Mouse (Mus musculus) testis, postnatal 14 days (tissue): ENCODE measurements around the gene G6pd2.

Source experiments
- DNase-seq: peaks from one replicate; pipeline ENCODE4 v3.0.0; 2021; ENCODE audit warnings: low spot score

G6pd2 gene

DNA sequence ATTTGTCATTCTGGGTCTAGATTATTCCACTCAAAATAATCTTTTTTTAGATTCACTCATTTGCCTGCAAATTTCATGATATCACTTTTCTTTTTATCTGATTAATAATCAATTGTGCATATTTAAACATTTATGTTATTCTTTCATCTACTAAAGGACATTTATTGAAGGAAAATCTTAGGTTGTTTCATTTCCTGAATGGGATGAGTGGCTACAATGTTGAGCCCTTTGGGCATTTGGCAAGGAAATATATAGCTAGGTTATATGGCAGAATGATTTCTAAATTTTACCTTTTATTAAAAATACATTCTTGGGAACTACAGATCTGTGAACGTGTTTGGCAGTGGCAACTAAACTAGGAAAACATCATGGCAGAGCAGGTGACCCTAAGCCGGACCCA is at the start of gene G6pd2:
TSS of gene G6pd2 (plus strand) at position 301 of the 400 bp plus-strand sequence.
- DNase-seq: no peak

DNA sequence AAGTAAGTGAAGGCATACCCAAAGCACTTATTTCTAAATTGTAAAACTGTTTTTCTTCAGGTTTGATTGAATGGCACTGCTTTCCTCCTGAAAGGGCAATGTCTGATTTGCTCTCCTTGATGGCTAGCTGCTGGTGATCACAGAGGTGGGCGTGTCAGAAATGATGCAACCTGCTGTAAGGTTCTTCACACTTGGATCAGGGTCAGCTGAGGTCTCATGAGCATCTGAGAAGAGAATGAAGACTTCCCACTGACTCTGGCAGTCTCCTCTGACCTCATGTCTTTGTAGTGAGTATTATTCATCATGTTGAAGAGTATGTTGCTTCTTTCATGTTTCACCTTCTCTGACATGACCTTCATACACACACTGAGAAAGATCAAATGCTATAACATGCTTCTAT is 44.4 kb upstream of the G6pd2 start:
- DNase-seq: no peak

DNA sequence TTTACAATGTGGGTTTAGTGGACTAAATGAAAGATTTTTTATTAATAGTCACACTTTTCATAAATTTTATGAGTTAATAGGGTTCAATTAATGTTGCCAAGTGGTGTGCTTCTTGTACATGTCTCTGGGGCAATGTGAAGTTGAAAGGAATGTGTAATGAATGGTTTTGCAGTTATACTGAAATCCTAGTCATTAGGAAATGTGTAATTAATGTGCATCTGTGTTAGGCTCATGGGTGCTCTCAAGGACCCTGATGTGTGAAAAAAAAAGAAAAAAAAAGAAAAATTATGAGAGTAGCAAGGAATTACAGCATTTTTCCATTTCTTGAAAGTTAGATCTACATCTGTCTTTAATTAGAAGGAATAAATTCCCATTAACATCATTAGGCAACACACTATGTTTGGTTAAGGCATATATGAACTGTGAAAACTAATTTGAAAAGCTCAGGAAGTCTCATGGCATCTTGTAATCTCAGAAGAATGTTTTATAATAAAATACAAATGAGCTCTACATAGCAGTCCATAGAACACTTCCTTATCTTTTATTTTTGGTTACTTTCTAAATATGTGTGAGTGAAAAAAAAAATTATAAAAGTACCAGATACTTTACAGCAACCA is 24.4 kb downstream of the G6pd2 start:
- DNase-seq: no peak

DNA sequence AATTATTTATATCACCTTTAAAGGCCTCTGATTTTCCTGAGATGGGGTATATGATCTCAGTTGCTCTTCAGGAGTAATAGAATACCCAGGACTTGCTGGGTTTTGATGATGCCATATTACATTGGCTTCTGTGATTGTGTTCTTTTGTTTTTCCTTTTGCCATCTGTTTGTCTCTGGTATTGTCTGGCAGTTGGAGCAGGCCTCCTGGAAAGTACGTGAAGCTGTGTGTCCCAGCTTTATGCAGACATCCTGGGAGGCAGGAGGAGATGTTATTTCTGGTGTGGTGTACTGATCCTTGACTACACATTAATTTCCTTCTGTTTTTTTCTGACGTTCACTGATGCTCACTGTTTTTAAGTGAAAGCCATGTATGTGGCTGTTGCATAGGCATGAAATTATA is 35.3 kb downstream of the G6pd2 start:
- no peak for DNase-seq
